Mouse (Mus musculus) heart, embryonic 14.5 days (tissue): ENCODE measurements around the gene Gm3285. TPM values are rescaled to one million over a fixed set of nuclear protein-coding genes. Genes with fewer than 3 reads are reported as not detected.

Experiments used
- ATAC-seq: fragments of 200-750 bp; cut with Nextera tagmentation; 2 replicates; pipeline ENCODE4 v1.8.0; 2017; ENCODE audit warnings: low read depth, moderate TSS enrichment; ENCODE audit not compliant: insufficient number of reproducible peaks, insufficient read depth, low FRiP score
- H3K27ac ChIP-seq, 2 experiments: fragments of 200-500 bp in 1 of 2; fragments of 300-500 bp in 1 of 2; sonication (generic) in 1 of 2; replicated peaks in 1 of 2; 2 replicates each; pipeline ENCODE4 v1.5.1; 2012 to 2014; ENCODE audit warnings: low read depth in 2 of 2, low read length in 2 of 2, control low read depth in 1 of 2, mild to moderate bottlenecking in 1 of 2, mixed read lengths in 1 of 2; ENCODE audit not compliant: control insufficient read depth in 1 of 2, insufficient read depth in 1 of 2
- H3K27me3 ChIP-seq: fragments of 300-500 bp; sonication (generic); 2 replicates; pipeline ENCODE4 v1.6.1; 2014; ENCODE audit warnings: mild to moderate bottlenecking, low read length, control low read depth; ENCODE audit not compliant: control insufficient read depth, insufficient read depth
- H3K36me3 ChIP-seq: fragments of 300-500 bp; sonication (generic); 2 replicates; pipeline ENCODE4 v1.6.1; 2014; ENCODE audit warnings: mild to moderate bottlenecking, control low read depth, low read length, mixed read lengths; ENCODE audit not compliant: control insufficient read depth, insufficient read depth
- H3K4me1 ChIP-seq, 2 experiments: fragments of 200-500 bp in 1 of 2; fragments of 300-500 bp in 1 of 2; sonication (generic) in 1 of 2; 2 replicates each; pipeline ENCODE4 v1.6.1; 2012 to 2014; ENCODE audit warnings: low read length in 2 of 2, control low read depth in 1 of 2, mixed read lengths in 1 of 2; ENCODE audit not compliant: control insufficient read depth in 2 of 2, insufficient read depth in 2 of 2
- H3K4me2 ChIP-seq: fragments of 300-500 bp; sonication (generic); 2 replicates; pipeline ENCODE4 v1.6.1; 2014; ENCODE audit warnings: mild to moderate bottlenecking, low read length
- H3K4me3 ChIP-seq, 2 experiments: fragments of 200-500 bp in 1 of 2; fragments of 300-500 bp in 1 of 2; sonication (generic) in 1 of 2; 2 replicates each; pipeline ENCODE4 v1.5.1; 2012 to 2014; ENCODE audit warnings: low read length in 2 of 2, mild to moderate bottlenecking in 2 of 2, control low read depth in 1 of 2, low read depth in 1 of 2, moderate library complexity in 1 of 2; ENCODE audit not compliant: control insufficient read depth in 1 of 2, insufficient read depth in 1 of 2
- H3K9ac ChIP-seq: fragments of 300-500 bp; sonication (generic); 2 replicates; pipeline ENCODE4 v1.6.1; 2014; ENCODE audit warnings: mild to moderate bottlenecking, low read length
- H3K9me3 ChIP-seq: fragments of 300-500 bp; sonication (generic); 2 replicates; pipeline ENCODE4 v1.6.1; 2016; ENCODE audit warnings: low read length, control low read depth; ENCODE audit not compliant: control insufficient read depth
- WGBS: fragments of 180-500 bp; shearing (Covaris S2); extraction: QIAGEN DNeasy Blood & Tissue Kit; methylation state at CpG from one replicate; pipeline ENCODE4 v1.1.7; 2014; 5-methylcytosine and 5-hydroxymethylcytosine counted together
- polyA plus RNA-seq: library from polyadenylated mRNA; unstranded; fragments of >200 nt; fragmentation: Nextera tagmentation; extraction: Ambion mirVana; gene quantifications from 2 replicates; pipeline ENCODE4 v1.2.1, GENCODE M21; 2014

Gm3285 gene
- polyA plus RNA-seq, 1 experiment from 2014 or later, result not detected

- no peak for ATAC-seq
Observed at GRCm38 (mm10) chr10:77869651-77870050, 7.9 kb downstream of the Gm3285 start.

GRCm38 (mm10) chr10:77878985-77879384 is 17.2 kb downstream of the Gm3285 start:
- no peaks in the 10 kb centered on the region for H3K36me3 ChIP-seq
- no peak overlapping the region for H3K9ac ChIP-seq
- no peaks in the 10 kb centered on the region for H3K9me3 ChIP-seq
- no peaks in the 10 kb centered on the region for H3K4me1 ChIP-seq
- WGBS, result 61% methylated on average over 6 of the region's 6 CpGs
- H3K4me2 ChIP-seq, result no peak overlapping the region
- H3K27me3 ChIP-seq, result no peaks in the 10 kb centered on the region
- H3K4me3 ChIP-seq, result no peak overlapping the region
- no peak overlapping the region for H3K27ac ChIP-seq
- no peak for ATAC-seq

More at GRCm38 (mm10) chr10:77869651-77870050, 7.9 kb downstream of the Gm3285 start:
- H3K36me3 ChIP-seq, result no peaks in the 10 kb centered on the region
- H3K27ac ChIP-seq, result no peak overlapping the region
- no peaks in the 10 kb centered on the region; a peak in 1 of 4 replicates for H3K4me1 ChIP-seq
- no peaks in the 10 kb centered on the region for H3K27me3 ChIP-seq
- 78% methylated on average over 7 of the region's 7 CpGs for WGBS
- no peak overlapping the region for H3K4me2 ChIP-seq
- no peak overlapping the region for H3K9ac ChIP-seq
- H3K9me3 ChIP-seq, result no peaks in the 10 kb centered on the region
- no peak overlapping the region for H3K4me3 ChIP-seq

GRCm38 (mm10) chr10:77880305-77880704 is 18.5 kb downstream of the Gm3285 start:
- Histone ChIP-seq H3K4me3 (no peak overlapping the region), H3K27ac (no peak overlapping the region), H3K4me2 (no peak overlapping the region), H3K36me3 (no peaks in the 10 kb centered on the region), H3K4me1 (no peaks in the 10 kb centered on the region), H3K9me3 (no peaks in the 10 kb centered on the region), H3K9ac (no peak overlapping the region), H3K27me3 (no peaks in the 10 kb centered on the region)
- 53% methylated on average over 3 of the region's 3 CpGs for WGBS
- ATAC-seq, result no peak

- no peaks in the 10 kb centered on the region for H3K27me3 ChIP-seq
- ATAC-seq, result no peak
- H3K27ac ChIP-seq, result no peak overlapping the region
- no peaks in the 10 kb centered on the region for H3K36me3 ChIP-seq
- H3K9me3 ChIP-seq, result no peaks in the 10 kb centered on the region
- H3K4me3 ChIP-seq, result no peak overlapping the region
- 78% methylated on average over 5 of the region's 5 CpGs for WGBS
- H3K4me1 ChIP-seq, result no peaks in the 10 kb centered on the region
- no peak overlapping the region for H3K4me2 ChIP-seq
- H3K9ac ChIP-seq, result no peak overlapping the region
Observed at GRCm38 (mm10) chr10:77882553-77882952, 20.8 kb downstream of the Gm3285 start.

GRCm38 (mm10) chr10:77886007-77886747 is 24.4 kb downstream of the Gm3285 start:
- no peak overlapping the region for H3K9ac ChIP-seq
- ATAC-seq, result no peak
- no peak overlapping the region for H3K27ac ChIP-seq
- 43% methylated on average over 12 of the region's 12 CpGs for WGBS
- H3K9me3 ChIP-seq, result no peaks in the 10 kb centered on the region
- H3K4me2 ChIP-seq, result no peak overlapping the region
- H3K27me3 ChIP-seq, result no peaks in the 10 kb centered on the region
- H3K36me3 ChIP-seq, result no peaks in the 10 kb centered on the region
- H3K4me1 ChIP-seq, result no peaks in the 10 kb centered on the region
- H3K4me3 ChIP-seq, result no peak overlapping the region

- Histone ChIP-seq H3K9me3 (no peaks in the 10 kb centered on the region), H3K4me3 (no peak overlapping the region), H3K4me1 (peaks cover 0 to 7% of the 10 kb centered on the region in 2 experiments; a peak in 1 of 4 replicates), H3K9ac (no peak overlapping the region), H3K36me3 (no peaks in the 10 kb centered on the region), H3K27ac (no peak overlapping the region), H3K4me2 (no peak overlapping the region), H3K27me3 (no peaks in the 10 kb centered on the region)
- WGBS, result 76% methylated on average over 8 of the region's 8 CpGs
- ATAC-seq, result 0 out of 2 replicates have a peak, but pooled peaks have one; percentile 16
Observed at GRCm38 (mm10) chr10:77890987-77891565, 29.3 kb downstream of the Gm3285 start.

- ATAC-seq, result no peak
- Histone ChIP-seq H3K27me3 (no peaks in the 10 kb centered on the region; the same call in 1 of the 2 replicates), H3K9ac (no peak overlapping the region), H3K4me1 (peaks cover 0 to 7% of the 10 kb centered on the region in 2 experiments; a peak in 1 of 4 replicates), H3K27ac (no peak overlapping the region), H3K9me3 (no peaks in the 10 kb centered on the region), H3K4me2 (no peak overlapping the region), H3K36me3 (no peaks in the 10 kb centered on the region), H3K4me3 (no peak overlapping the region)
- WGBS, result 30% methylated on average over 5 of the region's 5 CpGs
Observed at GRCm38 (mm10) chr10:77895562-77895961, 33.8 kb downstream of the Gm3285 start.
